Mouse (Mus musculus) hindbrain, embryonic 13.5 days (tissue): Measurements from ENCODE around the gene Toe1. TPM values are rescaled to one million over a fixed set of nuclear protein-coding genes. Genes with fewer than 3 reads are reported as not detected.

ENCODE experiments used
- polyA plus RNA-seq: library from polyadenylated mRNA; unstranded; fragments of >200 nt; fragmentation: Nextera tagmentation; extraction: Ambion mirVana; gene quantifications from 2 replicates; pipeline ENCODE4 v1.2.1, GENCODE M21; 2015

The Toe1 gene
- polyA plus RNA-seq, 1 experiment from 2014 or later = 29.9 TPM

Other genes starting within 250 kb of the Toe1 start
- gene Gpbp1l1, start 250.0 kb downstream of the Toe1 start, polyA plus RNA-seq = 18.1 and 18.5 TPM in 2 replicates
- gene Ccdc17, start 211.0 kb downstream of the Toe1 start, polyA plus RNA-seq = 4.8 and 5.4 TPM in 2 replicates
- 109 and 110 TPM in 2 replicates for gene Nasp, start 179.7 kb downstream of the Toe1 start, polyA plus RNA-seq
- 666 and 678 TPM in 2 replicates for gene Akr1a1, start 156.0 kb downstream of the Toe1 start, polyA plus RNA-seq
- gene Prdx1, start 122.1 kb downstream of the Toe1 start, polyA plus RNA-seq = 475 TPM in 2 replicates
- 24.3 and 29.7 TPM in 2 replicates for gene Mmachc, start 99.2 kb downstream of the Toe1 start, polyA plus RNA-seq
- 16.6 and 19.3 TPM in 2 replicates for gene Ccdc163, start 99.1 kb downstream of the Toe1 start, polyA plus RNA-seq
- 3.2 and 3.7 TPM in 2 replicates for gene Tesk2, start 86.7 kb downstream of the Toe1 start, polyA plus RNA-seq
- gene Mutyh, start 83 bp upstream of the Toe1 start, polyA plus RNA-seq = 8.9 and 9.0 TPM in 2 replicates
- gene Hpdl, start 14.1 kb upstream of the Toe1 start, polyA plus RNA-seq = 0.88 and 1.2 TPM in 2 replicates
- gene Zswim5, start 69.7 kb upstream of the Toe1 start, polyA plus RNA-seq = 8.5 and 8.9 TPM in 2 replicates
- 69.7 and 70.2 TPM in 2 replicates for gene Urod, start 186.8 kb upstream of the Toe1 start, polyA plus RNA-seq
- 19.5 and 21.5 TPM in 2 replicates for gene Hectd3, start 187.7 kb upstream of the Toe1 start, polyA plus RNA-seq
- gene Eif2b3, start 211.8 kb upstream of the Toe1 start, polyA plus RNA-seq = 46.3 and 47.4 TPM in 2 replicates